Mouse (Mus musculus) liver, embryonic 12.5 days (tissue): ENCODE data around the gene Ammecr1. TPM values are rescaled to one million over a fixed set of nuclear protein-coding genes. Genes with fewer than 3 reads are reported as not detected.

Experiments
- ATAC-seq: fragments of 200-750 bp; cut with Nextera tagmentation; 2 replicates; pipeline ENCODE4 v1.8.0; 2017; ENCODE audit warnings: moderate number of reproducible peaks, mild to moderate bottlenecking, moderate library complexity
- H3K27ac ChIP-seq: fragments of 300-500 bp; sonication (generic); 2 replicates; pipeline ENCODE4 v1.5.1; 2016; ENCODE audit warnings: mild to moderate bottlenecking
- H3K27me3 ChIP-seq: fragments of 300-500 bp; sonication (generic); replicated peaks from 2 replicates; pipeline ENCODE4 v1.6.1; 2016; ENCODE audit warnings: mild to moderate bottlenecking, moderate library complexity
- H3K36me3 ChIP-seq: fragments of 300-500 bp; sonication (generic); 2 replicates; pipeline ENCODE4 v1.6.1; 2016; ENCODE audit warnings: mild to moderate bottlenecking, moderate library complexity
- H3K4me1 ChIP-seq: fragments of 300-500 bp; sonication (generic); 2 replicates; pipeline ENCODE4 v1.6.1; 2016
- H3K4me2 ChIP-seq: fragments of 300-500 bp; sonication (generic); 2 replicates; pipeline ENCODE4 v1.6.1; 2016; ENCODE audit warnings: mild to moderate bottlenecking, moderate library complexity
- H3K4me3 ChIP-seq: fragments of 300-500 bp; sonication (generic); 2 replicates; pipeline ENCODE4 v1.5.1; 2016; ENCODE audit warnings: mild to moderate bottlenecking, moderate library complexity
- H3K9ac ChIP-seq: fragments of 300-500 bp; sonication (generic); 2 replicates; pipeline ENCODE4 v1.6.1; 2016; ENCODE audit warnings: mild to moderate bottlenecking, moderate library complexity
- H3K9me3 ChIP-seq: fragments of 300-500 bp; sonication (generic); replicated peaks from 2 replicates; pipeline ENCODE4 v1.6.1; 2016; ENCODE audit warnings: mild to moderate bottlenecking, moderate library complexity
- WGBS: fragments of 180-500 bp; shearing (Covaris S2); methylation state at CpG from one replicate; pipeline ENCODE4 v1.1.7; 2016; ENCODE audit not compliant: insufficient replicate concordance; 5-methylcytosine and 5-hydroxymethylcytosine counted together
- polyA plus RNA-seq: library from polyadenylated mRNA; unstranded; fragments of >200 nt; fragmentation: Nextera tagmentation; extraction: Ambion mirVana; gene quantifications from 2 replicates; pipeline ENCODE4 v1.2.1, GENCODE M21; 2016

Ammecr1 gene
- 22.5 and 24.6 TPM in 2 replicates for polyA plus RNA-seq

DNA sequence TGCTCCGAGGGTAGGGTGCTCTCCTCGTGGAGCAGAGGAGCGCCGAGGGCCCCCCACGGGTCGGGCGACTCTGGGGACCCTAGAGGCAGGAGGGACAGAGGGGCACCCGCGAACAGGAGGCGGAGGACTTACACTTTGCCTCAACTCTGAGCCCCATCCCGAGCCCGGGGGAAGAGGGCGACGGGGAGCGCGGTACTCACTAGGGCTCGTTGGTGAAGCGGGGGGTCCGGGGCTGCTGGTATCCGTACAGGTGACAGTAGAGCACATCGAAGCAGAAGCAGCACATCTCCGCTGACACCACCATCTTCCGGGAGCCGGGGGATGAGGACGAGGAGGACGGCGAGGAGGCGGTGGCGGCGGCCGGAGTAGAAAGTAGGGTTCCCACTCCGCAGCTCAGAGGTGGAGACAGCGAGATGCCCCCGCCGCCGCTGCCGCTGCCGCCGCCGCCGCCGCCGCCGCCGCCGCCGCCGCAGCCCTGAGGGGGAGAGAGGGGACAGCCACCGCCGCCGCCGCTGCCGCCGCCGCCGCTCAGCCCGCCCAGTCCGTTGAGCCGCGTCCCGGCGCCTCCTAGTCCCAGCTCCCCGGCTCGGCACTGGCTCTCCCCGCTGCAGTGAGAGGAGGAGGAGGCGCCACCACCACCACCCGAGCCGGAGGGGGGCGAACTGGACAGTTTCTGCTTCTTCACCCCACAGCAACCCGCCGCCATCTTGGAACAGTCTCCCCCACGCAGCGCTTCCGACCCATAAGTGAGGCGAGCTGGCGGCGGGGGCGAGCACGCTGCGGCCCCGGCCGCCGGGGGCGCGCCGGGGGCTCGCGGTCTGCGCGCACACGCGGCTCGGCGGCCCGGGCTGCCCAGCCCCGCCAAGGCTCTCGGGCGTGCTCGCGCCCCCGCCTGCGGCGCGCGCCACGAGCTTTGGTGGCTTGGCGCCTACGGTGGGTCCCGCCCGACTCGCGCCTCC lies at the start of gene Ammecr1:
Ammecr1 (minus strand) TSS at position 721 of the 959 bp plus-strand sequence.
- Histone ChIP-seq H3K9ac (peak within 1 kb of the TSS; percentile 90), H3K9me3 (no peaks in the 10 kb centered on the region), H3K4me1 (peaks cover 36% of the 10 kb centered on the region), H3K4me3 (peak within 1 kb of the TSS; percentile 82), H3K36me3 (peaks cover 7% of the 10 kb centered on the region), H3K27me3 (peaks cover 10% of the 10 kb centered on the region), H3K27ac (peak within 1 kb of the TSS; percentile 90), H3K4me2 (peak within 1 kb of the TSS; percentile 67)
- ATAC-seq = peak; percentile 92
- 17% methylated on average over 50 of the region's 112 CpGs for WGBS

DNA sequence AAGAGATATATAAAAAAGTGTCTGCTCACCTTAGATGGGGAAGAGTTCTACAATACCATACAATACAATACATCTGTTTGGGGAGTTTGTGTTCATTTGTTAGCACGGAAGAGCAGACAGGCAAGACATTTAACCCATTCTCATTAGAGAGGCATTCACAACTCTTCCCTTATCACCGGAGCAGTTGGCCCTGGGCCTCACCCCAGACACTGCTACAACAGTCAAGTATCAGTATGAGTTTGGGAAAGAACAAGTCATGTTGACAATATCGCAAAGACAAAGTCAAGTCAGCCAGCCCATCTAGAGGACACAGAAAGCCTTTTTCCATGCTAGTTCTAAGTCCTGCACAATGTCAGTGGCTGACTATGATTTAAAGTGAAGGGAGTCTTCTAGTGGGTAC lies 47.6 kb upstream of the Ammecr1 start:
- H3K27ac ChIP-seq = peak overlapping the region; percentile 76; the same call in 1 of the 2 replicates
- peak overlapping the region; percentile 14 for H3K4me2 ChIP-seq
- H3K27me3 ChIP-seq = no peaks in the 10 kb centered on the region
- no peak overlapping the region for H3K9ac ChIP-seq
- H3K36me3 ChIP-seq = no peaks in the 10 kb centered on the region
- WGBS = 42% methylated on average over 3 of the region's 3 CpGs
- ATAC-seq = peak; percentile 76
- H3K9me3 ChIP-seq = no peaks in the 10 kb centered on the region
- H3K4me1 ChIP-seq = peaks cover 41% of the 10 kb centered on the region
- H3K4me3 ChIP-seq = no peak overlapping the region

DNA sequence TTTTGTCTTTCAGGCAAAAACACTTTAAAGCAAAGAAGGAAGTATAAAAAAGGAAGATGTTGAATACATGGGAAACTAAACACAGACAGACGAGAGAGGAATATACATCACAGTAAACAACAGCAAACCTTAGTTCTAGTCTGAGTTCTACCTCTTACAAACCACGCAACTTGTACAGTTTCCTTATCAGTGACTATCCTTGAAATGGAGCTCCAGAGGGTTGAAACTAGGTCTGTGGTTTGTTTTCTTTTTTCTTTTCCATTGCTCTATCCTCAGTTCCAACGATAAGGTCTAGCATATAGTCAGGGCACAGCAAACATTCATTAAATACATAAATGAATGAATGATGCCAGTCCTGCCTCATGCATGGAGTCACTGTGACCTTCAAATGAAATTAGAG lies 45.8 kb upstream of the Ammecr1 start:
- Histone ChIP-seq H3K27me3 (no peaks in the 10 kb centered on the region; the same call in 1 of the 2 replicates), H3K4me3 (no peak overlapping the region), H3K27ac (peak overlapping the region; percentile 79), H3K4me1 (peaks cover 41% of the 10 kb centered on the region), H3K9ac (no peak overlapping the region; the same call in 1 of the 2 replicates), H3K36me3 (no peaks in the 10 kb centered on the region), H3K4me2 (peak overlapping the region; percentile 28), H3K9me3 (no peaks in the 10 kb centered on the region)
- 26% methylated on average over 3 of the region's 3 CpGs for WGBS
- peak; percentile 62 for ATAC-seq

DNA sequence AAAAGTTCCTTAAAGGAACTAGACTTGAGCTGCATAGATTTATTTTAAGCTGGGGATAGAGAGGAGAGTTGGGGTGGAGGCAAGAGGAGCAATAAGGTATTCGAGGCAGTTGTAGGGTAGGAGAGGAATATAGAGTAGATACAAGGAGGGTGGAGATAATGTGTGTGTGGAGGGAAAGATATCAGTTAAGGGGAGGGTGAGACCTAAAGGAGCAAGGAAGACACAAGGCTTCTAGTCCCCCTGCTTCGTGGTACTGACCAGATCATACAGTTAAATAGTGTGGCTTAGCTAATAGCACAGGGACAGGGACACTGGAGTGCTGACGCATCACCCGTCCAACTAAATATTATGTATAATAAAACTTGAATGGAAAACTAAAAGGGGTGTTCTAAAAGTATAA lies 45.3 kb upstream of the Ammecr1 start:
- Histone ChIP-seq H3K9ac (no peak overlapping the region), H3K9me3 (no peaks in the 10 kb centered on the region), H3K4me3 (no peak overlapping the region), H3K4me1 (peaks cover 41% of the 10 kb centered on the region), H3K4me2 (peak overlapping the region; percentile 28), H3K27ac (peak overlapping the region; percentile 79), H3K27me3 (no peaks in the 10 kb centered on the region; the same call in 1 of the 2 replicates), H3K36me3 (no peaks in the 10 kb centered on the region)
- peak; percentile 98 for ATAC-seq
- 36% methylated on average over 4 of the region's 4 CpGs for WGBS

DNA sequence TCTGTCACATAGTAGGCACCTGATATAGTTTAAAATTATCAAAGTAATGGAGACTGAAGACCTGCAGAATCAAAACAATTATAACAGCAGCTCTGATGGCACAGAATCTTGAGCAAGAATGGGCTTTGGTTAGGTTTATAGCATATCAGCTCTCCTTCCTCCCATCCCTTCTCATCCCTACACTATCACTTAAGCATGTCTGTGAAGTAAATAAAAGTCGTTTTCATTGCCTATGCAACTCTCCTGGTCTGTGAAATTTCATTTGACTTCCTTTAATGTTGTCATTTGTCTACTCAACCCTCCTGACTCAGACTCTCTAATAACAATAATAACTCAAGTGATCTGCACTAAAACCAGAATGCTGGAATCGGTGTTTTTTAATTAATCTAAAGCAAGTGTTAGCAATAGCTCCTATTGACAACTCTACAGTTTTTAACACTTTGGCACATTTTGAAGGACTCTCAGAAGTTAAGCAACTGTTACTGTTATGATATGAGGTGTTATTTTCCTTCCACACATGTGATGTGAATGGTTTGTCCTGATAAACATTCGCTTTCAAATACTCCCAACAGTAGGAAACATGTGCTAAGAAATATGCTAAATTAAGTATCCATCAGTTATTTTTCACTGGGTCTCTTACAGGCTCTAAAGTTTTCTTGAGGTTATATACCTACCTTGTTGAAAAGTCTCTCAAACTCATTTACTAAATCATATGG lies 37.8 kb upstream of the Ammecr1 start:
- H3K27ac ChIP-seq = peak overlapping the region; percentile 45; the same call in 1 of the 2 replicates
- ATAC-seq = peak; percentile 79
- WGBS = 49% methylated on average over 3 of the region's 3 CpGs

DNA sequence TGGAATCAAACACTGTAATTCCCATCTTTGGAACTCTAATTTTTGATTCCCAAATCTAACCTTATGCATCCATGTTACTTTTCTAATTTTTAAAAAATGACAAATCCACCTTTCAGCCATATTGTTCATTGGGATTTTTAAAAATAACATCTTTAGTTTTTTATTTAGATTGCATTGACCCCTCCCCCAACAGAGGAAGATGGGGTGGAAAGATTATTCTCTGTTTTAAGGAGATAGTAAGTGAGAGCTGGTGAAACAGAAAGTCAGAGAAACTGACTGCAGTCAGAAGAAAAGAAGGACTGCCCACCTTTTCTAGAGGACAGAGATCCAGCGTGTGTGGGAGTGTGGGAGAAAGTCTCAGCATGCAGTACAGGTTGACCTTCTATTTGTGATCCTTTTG lies 30.7 kb upstream of the Ammecr1 start:
- Histone ChIP-seq H3K4me3 (no peak overlapping the region), H3K4me1 (peaks cover 7% of the 10 kb centered on the region; the same call in 1 of the 2 replicates), H3K9me3 (no peaks in the 10 kb centered on the region), H3K27me3 (0 out of 2 replicates have a peak, but pooled peaks cover under 1% of the 10 kb centered on the region), H3K4me2 (no peak overlapping the region), H3K27ac (no peak overlapping the region), H3K9ac (no peak overlapping the region), H3K36me3 (no peaks in the 10 kb centered on the region)
- ATAC-seq = no peak
- WGBS = 40% methylated on average over 1 of the region's 1 CpGs

More for the DNA sequence above, 37.8 kb upstream of the Ammecr1 start:
- peaks cover 18% of the 10 kb centered on the region for H3K4me1 ChIP-seq
- H3K9me3 ChIP-seq = no peaks in the 10 kb centered on the region
- no peak overlapping the region for H3K4me2 ChIP-seq
- H3K4me3 ChIP-seq = no peak overlapping the region
- H3K9ac ChIP-seq = no peak overlapping the region
- H3K27me3 ChIP-seq = no peaks in the 10 kb centered on the region; the same call in 1 of the 2 replicates
- no peaks in the 10 kb centered on the region for H3K36me3 ChIP-seq

DNA sequence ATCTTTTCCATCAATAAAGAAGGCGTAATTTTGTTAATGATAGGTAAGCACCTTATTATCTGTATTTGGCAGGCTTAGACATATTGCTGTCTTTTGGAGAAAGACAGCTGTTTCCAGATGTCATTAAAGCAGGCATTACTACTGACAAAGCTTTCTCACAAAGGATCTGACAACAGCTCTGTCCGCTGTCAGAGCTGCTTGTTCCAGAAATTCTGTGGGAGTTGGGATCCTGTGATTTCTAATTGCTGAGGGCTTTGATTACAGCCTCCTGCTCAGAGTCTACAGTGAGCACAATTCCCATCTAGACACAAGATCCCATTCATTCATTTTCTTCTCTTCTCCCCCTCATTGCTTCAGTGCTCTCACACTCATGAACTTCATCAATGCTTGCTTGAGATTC lies 28.0 kb upstream of the Ammecr1 start:
- Histone ChIP-seq H3K36me3 (no peaks in the 10 kb centered on the region), H3K4me3 (no peak overlapping the region), H3K9ac (no peak overlapping the region), H3K27me3 (0 out of 2 replicates have a peak, but pooled peaks cover 3% of the 10 kb centered on the region), H3K27ac (no peak overlapping the region), H3K9me3 (no peaks in the 10 kb centered on the region), H3K4me1 (peaks cover 7% of the 10 kb centered on the region; the same call in 1 of the 2 replicates), H3K4me2 (no peak overlapping the region)
- no peak for ATAC-seq
- 49% methylated on average over 2 of the region's 2 CpGs for WGBS

DNA sequence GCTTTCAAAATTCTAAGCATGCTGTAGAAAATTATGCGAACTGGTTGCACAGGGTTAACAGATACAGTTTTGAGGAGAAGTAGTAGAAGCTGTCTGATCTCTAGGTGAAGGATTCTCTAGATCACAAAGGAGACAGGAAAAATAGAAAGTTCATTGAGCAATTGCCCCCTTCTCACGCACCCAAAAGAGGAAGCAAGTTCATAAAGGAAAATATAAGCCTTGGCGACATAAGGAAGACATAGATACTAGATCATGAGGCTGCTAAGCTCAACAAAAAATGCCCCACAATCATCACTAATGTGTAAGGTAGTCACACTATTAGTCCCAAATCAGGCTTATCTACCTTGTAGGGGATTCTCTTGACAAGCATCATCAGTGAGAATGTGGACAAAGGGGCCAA lies 17.6 kb upstream of the Ammecr1 start:
- Histone ChIP-seq H3K27ac (no peak overlapping the region), H3K4me1 (peaks cover 38% of the 10 kb centered on the region), H3K27me3 (no peaks in the 10 kb centered on the region; the same call in 1 of the 2 replicates), H3K36me3 (no peaks in the 10 kb centered on the region), H3K4me2 (no peak overlapping the region), H3K4me3 (no peak overlapping the region), H3K9ac (no peak overlapping the region), H3K9me3 (no peaks in the 10 kb centered on the region)
- 62% methylated on average over 3 of the region's 3 CpGs for WGBS
- ATAC-seq = no peak

DNA sequence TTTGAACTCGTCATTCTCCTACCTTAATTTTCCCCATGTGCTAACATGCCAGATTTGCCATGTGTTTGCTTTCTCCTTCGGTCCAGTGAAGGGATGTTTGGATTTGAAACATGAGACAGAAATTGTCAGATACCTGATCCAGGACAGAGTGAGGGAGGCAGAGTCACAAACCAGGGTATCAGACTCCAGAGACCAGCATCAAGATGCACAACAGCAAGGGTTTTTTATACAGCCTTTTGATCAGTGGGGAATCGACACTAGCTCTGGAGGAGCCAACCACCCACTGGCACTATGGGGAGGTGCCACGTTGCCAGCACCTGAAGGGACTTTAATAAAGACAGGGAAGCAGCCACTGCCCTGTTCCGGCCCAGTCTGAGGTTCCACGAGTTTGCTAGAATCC lies 17.1 kb upstream of the Ammecr1 start:
- 61% methylated on average over 6 of the region's 6 CpGs for WGBS
- Histone ChIP-seq H3K9ac (no peak overlapping the region), H3K4me3 (no peak overlapping the region), H3K4me2 (no peak overlapping the region), H3K9me3 (no peaks in the 10 kb centered on the region), H3K36me3 (no peaks in the 10 kb centered on the region), H3K27me3 (no peaks in the 10 kb centered on the region; the same call in 1 of the 2 replicates), H3K4me1 (peaks cover 38% of the 10 kb centered on the region), H3K27ac (peak overlapping the region; percentile 20; the same call in 1 of the 2 replicates)
- no peak for ATAC-seq

DNA sequence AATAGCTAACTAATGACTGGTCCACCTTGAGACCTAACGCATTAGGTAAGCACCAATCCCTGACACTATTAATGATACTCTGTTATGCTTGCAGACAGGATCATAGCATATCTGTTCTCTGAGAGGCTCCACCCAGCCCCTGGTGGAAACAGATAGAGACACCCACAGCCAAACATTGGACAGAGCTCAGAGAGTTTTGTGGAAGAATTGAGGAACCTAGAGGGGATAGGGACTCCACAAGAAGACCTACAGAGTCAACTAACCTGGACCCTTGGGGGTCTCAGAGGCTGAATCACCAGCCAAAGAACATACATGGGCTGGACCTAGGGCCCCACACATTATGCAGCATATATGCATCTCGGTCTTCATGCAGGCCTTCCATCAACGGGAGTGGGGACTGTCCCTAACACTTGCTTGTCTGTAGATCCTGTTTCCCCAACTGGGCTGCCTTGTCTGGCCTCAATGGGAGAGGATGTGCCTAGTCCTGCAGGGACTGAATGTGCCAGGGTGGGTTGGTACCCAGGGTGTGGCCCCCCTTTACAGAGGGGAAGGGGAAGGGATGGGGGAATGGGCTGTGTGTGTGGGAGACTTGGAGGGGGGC lies 15.1 kb upstream of the Ammecr1 start:
- Histone ChIP-seq H3K4me3 (no peak overlapping the region), H3K4me1 (peaks cover 38% of the 10 kb centered on the region), H3K36me3 (no peaks in the 10 kb centered on the region), H3K27me3 (0 out of 2 replicates have a peak, but pooled peaks cover 2% of the 10 kb centered on the region), H3K9me3 (no peaks in the 10 kb centered on the region), H3K4me2 (peak overlapping the region; percentile 59), H3K9ac (peak overlapping the region; percentile 50), H3K27ac (peak overlapping the region; percentile 93)
- ATAC-seq = peak; percentile 98
- 61% methylated on average over 3 of the region's 3 CpGs for WGBS

DNA sequence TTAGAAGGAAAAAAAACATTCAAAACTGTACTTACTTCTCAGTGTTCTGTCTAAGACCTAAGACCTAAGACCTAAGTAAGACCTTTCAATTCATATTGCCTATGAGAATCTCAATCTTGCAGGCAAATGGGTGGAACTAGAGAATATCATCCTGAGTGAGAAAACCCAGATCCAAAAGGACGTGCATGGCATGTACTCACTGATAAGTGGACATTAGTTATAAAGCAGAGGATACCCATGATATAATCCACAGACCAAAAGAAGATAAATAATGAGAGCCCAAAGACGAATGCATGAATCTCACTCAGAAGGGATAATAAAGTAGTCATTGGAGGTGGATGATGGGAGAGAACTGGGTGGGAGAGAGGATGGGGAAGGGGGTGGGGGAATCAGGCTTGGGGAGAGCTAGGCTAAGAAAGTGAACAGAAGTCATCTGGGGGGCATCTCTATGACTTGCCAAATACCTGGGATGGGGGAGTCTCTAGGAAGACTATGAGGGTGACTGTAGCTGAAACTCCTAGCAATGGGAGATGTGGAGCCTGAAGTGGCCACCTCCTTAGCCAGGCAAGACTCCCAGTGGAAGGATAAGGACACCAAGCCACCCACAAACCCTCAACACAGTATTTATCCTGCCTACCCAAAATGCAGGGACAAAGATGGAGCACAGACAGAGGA lies 14.5 kb upstream of the Ammecr1 start:
- H3K4me3 ChIP-seq = no peak overlapping the region
- no peaks in the 10 kb centered on the region for H3K36me3 ChIP-seq
- H3K27me3 ChIP-seq = 0 out of 2 replicates have a peak, but pooled peaks cover 3% of the 10 kb centered on the region
- H3K4me1 ChIP-seq = peaks cover 38% of the 10 kb centered on the region
- no peaks in the 10 kb centered on the region for H3K9me3 ChIP-seq
- ATAC-seq = peak; percentile 59; the same call in 1 of the 2 replicates
- WGBS = 41% methylated on average over 2 of the region's 2 CpGs
- H3K4me2 ChIP-seq = peak overlapping the region; percentile 59
- H3K27ac ChIP-seq = peak overlapping the region; percentile 82
- no peak overlapping the region for H3K9ac ChIP-seq
